Mouse (Mus musculus) neutrophil, adult 59 days (primary cell): ENCODE data around the gene Lsm7. TPM values are rescaled to one million over a fixed set of nuclear protein-coding genes. Genes with fewer than 3 reads are reported as not detected.

ENCODE experiments used
- total RNA-seq, 2 experiments: library from RNA; stranded (reverse); gene quantifications; 1 replicate in 1 of 2; 2 replicates in 1 of 2; pipeline ENCODE4 v1.2.4; 2023

Lsm7 gene
- total RNA-seq: 10 to 100 TPM; 16.3 to 17.5 TPM

GRCm38 (mm10) chr10:80854913-80855748 is at the start of gene Lsm7, which contains the start of gene Sppl2b:
Gene Lsm7 (minus strand): TSS chr10:80855209.
Gene Sppl2b (plus strand): TSS chr10:80855275.

GRCm38 (mm10) chr10:80900318-80901247 is 45.6 kb upstream of the Lsm7 start, which contains the start of gene Timm13:
Gene Timm13 (minus strand): TSS chr10:80900969.

GRCm38 (mm10) chr10:80871581-80871980 is 16.6 kb upstream of the Lsm7 start, which contains the start of gene Tmprss9:
Gene Tmprss9 (plus strand): TSS chr10:80871848.

GRCm38 (mm10) chr10:80843931-80844547 is 11.0 kb downstream of the Lsm7 start, which contains the start of gene Lingo3:
Gene Lingo3 (minus strand): TSS chr10:80844039.

GRCm38 (mm10) chr10:80826151-80827062 is 28.6 kb downstream of the Lsm7 start, which contains the start of gene Oaz1:
Gene Oaz1 (plus strand): TSS chr10:80826656.

GRCm38 (mm10) chr10:80813366-80813765 is 41.6 kb downstream of the Lsm7 start, which contains the start of gene Jsrp1:
Gene Jsrp1 (minus strand): TSS chr10:80813498.

GRCm38 (mm10) chr10:80804916-80805315 is 50.1 kb downstream of the Lsm7 start, which contains the start of gene Amh:
Gene Amh (plus strand): TSS chr10:80805243.

Other genes starting within 250 kb of the Lsm7 start
- 1 to 10 TPM in 1 of 2 experiments, under 1 TPM in 1; 0.69 to 1.1 TPM for gene Gm49322, start 249.2 kb downstream of the Lsm7 start, total RNA-seq
- gene Csnk1g2, start 232.4 kb downstream of the Lsm7 start, total RNA-seq: 100 to 1,000 TPM; 131 TPM
- gene Btbd2, start 198.1 kb downstream of the Lsm7 start, total RNA-seq: 10 to 100 TPM; 14.8 to 25.5 TPM
- 100 to 1,000 TPM; 173 to 188 TPM for gene Mknk2, start 177.1 kb downstream of the Lsm7 start, total RNA-seq
- 100 to 1,000 TPM; 137 to 153 TPM for gene Mob3a, start 153.2 kb downstream of the Lsm7 start, total RNA-seq
- 10 to 100 TPM; 15.2 to 15.8 TPM for gene Izumo4, start 153.0 kb downstream of the Lsm7 start, total RNA-seq
- 100 to 1,000 TPM in 1 of 2 experiments, 10 to 100 TPM in 1; 82.9 to 110 TPM for gene Ap3d1, start 112.9 kb downstream of the Lsm7 start, total RNA-seq
- 10 to 100 TPM; 25.7 to 29.4 TPM for gene Dot1l, start 100.0 kb downstream of the Lsm7 start, total RNA-seq
- gene Sf3a2, start 57.0 kb downstream of the Lsm7 start, total RNA-seq: 10 to 100 TPM; 46.8 to 52.8 TPM
- 10 to 100 TPM; 71.4 to 87.6 TPM for gene Plekhj1, start 56.6 kb downstream of the Lsm7 start, total RNA-seq
- under 1 TPM; 0.37 to 0.76 TPM for gene Amh, start 50.0 kb downstream of the Lsm7 start, total RNA-seq
- gene Jsrp1, start 41.7 kb downstream of the Lsm7 start, total RNA-seq: not detected
- gene Oaz1, start 28.6 kb downstream of the Lsm7 start, total RNA-seq: 100 to 1,000 TPM; 575 to 577 TPM
- not detected for gene Lingo3, start 11.2 kb downstream of the Lsm7 start, total RNA-seq
- gene Sppl2b, start 66 bp upstream of the Lsm7 start, total RNA-seq: 10 to 100 TPM; 23.0 to 25.9 TPM
- not detected for gene Tmprss9, start 16.6 kb upstream of the Lsm7 start, total RNA-seq
- 10 to 100 TPM; 43.0 to 50.4 TPM for gene Timm13, start 45.8 kb upstream of the Lsm7 start, total RNA-seq
- gene Lmnb2, start 63.0 kb upstream of the Lsm7 start, total RNA-seq: 10 to 100 TPM; 20.5 to 24.4 TPM
- gene Gadd45b, start 74.9 kb upstream of the Lsm7 start, total RNA-seq: 10 to 100 TPM; 24.5 to 33.7 TPM
- gene Gng7, start 159.7 kb upstream of the Lsm7 start, total RNA-seq: 1 to 10 TPM in 1 of 2 experiments, under 1 TPM in 1; 0.58 to 1.3 TPM
- not detected for gene Diras1, start 170.5 kb upstream of the Lsm7 start, total RNA-seq
- gene Slc39a3, start 182.2 kb upstream of the Lsm7 start, total RNA-seq: 10 to 100 TPM; 11.6 to 13.3 TPM
- gene Sgta, start 205.0 kb upstream of the Lsm7 start, total RNA-seq: 10 to 100 TPM; 49.0 to 54.7 TPM
- 1 to 10 TPM; 5.8 to 6.9 TPM for gene Thop1, start 214.8 kb upstream of the Lsm7 start, total RNA-seq
- gene Creb3l3, start 243.7 kb upstream of the Lsm7 start, total RNA-seq: 1 to 10 TPM in 1 of 2 experiments, under 1 TPM in 1; 0.64 to 1.2 TPM